Mouse (Mus musculus) C2C12 (cell line): ENCODE measurements around the gene Dazap1. TPM values are rescaled to one million over a fixed set of nuclear protein-coding genes. Genes with fewer than 3 reads are reported as not detected.

ENCODE experiments used
- H3K27me3 ChIP-seq: one replicate; pipeline ENCODE4 v1.6.1; 2011; ENCODE audit not compliant: control insufficient read depth, insufficient read depth, insufficient read length
- H3K36me3 ChIP-seq: one replicate; pipeline ENCODE4 v1.6.1; 2011; ENCODE audit not compliant: control insufficient read depth, insufficient read depth
- H3K4me3 ChIP-seq: one replicate; pipeline ENCODE4 v1.5.1; 2011; ENCODE audit warnings: mild to moderate bottlenecking, control low read depth; ENCODE audit not compliant: poor library complexity, insufficient read depth, severe bottlenecking
- H3K79me2 ChIP-seq: one replicate; pipeline ENCODE4 v1.6.1; 2011; ENCODE audit not compliant: control insufficient read depth, insufficient read depth
- H3K79me3 ChIP-seq: one replicate; pipeline ENCODE4 v1.6.1; 2011; ENCODE audit warnings: low read depth, control low read depth
- H3ac ChIP-seq: one replicate; pipeline ENCODE3; 2011; ENCODE audit warnings: low read depth; ENCODE audit not compliant: control insufficient read depth, insufficient read length
- CEBPB ChIP-seq: IDR thresholded peaks from one replicate; pipeline ENCODE4 v1.6.1; 2011; ENCODE audit warnings: low read depth, mild to moderate bottlenecking, control low read depth, moderate library complexity
- CTCF ChIP-seq: IDR thresholded peaks from one replicate; pipeline ENCODE4 v1.5.1; 2011; ENCODE audit not compliant: control insufficient read depth, insufficient read depth, insufficient read length
- FOSL1 ChIP-seq: IDR thresholded peaks from one replicate; pipeline ENCODE4 v1.8.0; 2011; ENCODE audit warnings: mild to moderate bottlenecking, low read length; ENCODE audit not compliant: poor library complexity, insufficient read depth, severe bottlenecking
- MAX ChIP-seq: IDR thresholded peaks from one replicate; pipeline ENCODE4 v1.6.1; 2011; ENCODE audit warnings: mild to moderate bottlenecking, control low read depth
- MYOD1 ChIP-seq: IDR thresholded peaks from one replicate; pipeline ENCODE4 v1.6.1; 2011; ENCODE audit warnings: low read depth; ENCODE audit not compliant: control insufficient read depth, insufficient read length
- MYOG ChIP-seq: IDR thresholded peaks from one replicate; pipeline ENCODE4 v1.6.1; 2011; ENCODE audit not compliant: control insufficient read depth, insufficient read length; ENCODE audit errors: extremely low read depth
- USF1 ChIP-seq: IDR thresholded peaks from one replicate; pipeline ENCODE4 v1.6.1; 2011; ENCODE audit warnings: low read depth, mild to moderate bottlenecking, control low read depth, moderate library complexity
- polyA plus RNA-seq: library from polyadenylated mRNA; unstranded; fragments of >200 nt; fragmentation: generic; extraction: Trizol; gene quantifications from one replicate; pipeline ENCODE4 v1.2.1, GENCODE M21; 2012; ENCODE audit warnings: missing spikeins

Dazap1 gene
- polyA plus RNA-seq, 1 experiment: 159 TPM

DNA sequence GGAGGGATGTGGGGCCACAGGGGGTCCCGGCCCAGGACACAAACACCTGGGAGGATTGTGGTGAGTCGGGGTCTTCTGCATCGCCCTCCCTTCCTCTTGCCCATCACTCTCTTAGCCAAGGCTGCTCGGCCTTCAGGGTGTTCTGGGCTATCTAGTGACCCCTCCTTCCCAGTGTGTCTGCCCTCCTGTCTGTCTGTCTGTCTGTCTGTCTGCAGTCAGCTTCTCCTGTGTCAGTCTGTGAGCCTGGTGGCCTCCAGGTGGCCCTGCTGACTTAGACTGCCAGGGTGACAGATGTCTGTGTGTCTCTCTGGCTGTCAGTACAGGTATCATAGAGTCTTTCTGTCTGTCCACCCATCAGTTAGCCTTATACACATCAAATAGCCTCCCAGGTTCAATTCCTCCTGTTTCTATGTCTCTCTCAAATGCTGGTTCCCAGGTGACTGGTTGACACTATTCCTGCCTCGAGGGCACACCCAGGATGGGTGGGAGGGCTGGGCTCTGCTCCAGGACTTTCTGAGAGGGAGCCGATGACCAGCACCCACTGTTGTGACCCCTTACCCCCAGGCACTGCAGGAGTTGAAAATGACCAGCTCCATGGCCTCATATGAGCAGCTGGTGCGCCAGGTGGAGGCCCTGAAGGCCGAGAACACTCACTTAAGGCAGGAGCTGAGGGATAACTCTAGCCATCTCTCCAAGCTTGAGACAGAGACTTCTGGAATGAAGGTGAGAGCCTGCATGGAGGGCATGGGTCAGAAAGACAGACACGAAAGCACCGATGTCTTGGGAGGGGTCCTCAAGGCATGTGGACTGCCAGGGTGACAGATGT lies 40.2 kb downstream of the Dazap1 start:
- Histone ChIP-seq H3K36me3 (no peaks in the 10 kb centered on the region), H3K79me3 (no peaks in the 10 kb centered on the region), H3ac (no peak overlapping the region), H3K4me3 (no peak overlapping the region), H3K27me3 (peaks cover 46% of the 10 kb centered on the region), H3K79me2 (no peaks in the 10 kb centered on the region)
- TF ChIP-seq MYOG (no peak), MYOD1 (no peak), USF1 (no peak), CEBPB (no peak), FOSL1 (no peak), MAX (no peak), CTCF (no peak)

DNA sequence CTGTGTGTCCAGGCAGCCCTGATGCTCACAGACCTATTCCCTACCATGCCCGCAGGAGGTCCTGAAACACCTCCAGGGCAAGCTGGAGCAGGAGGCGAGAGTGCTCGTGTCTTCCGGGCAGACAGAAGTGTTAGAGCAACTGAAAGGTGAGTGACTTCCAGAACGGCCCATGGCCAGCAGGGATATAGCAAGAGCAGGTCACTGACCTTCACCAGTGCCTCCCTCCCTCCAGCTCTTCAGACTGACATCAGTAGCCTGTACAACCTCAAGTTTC lies 40.7 kb downstream of the Dazap1 start:
- H3K4me3 ChIP-seq: no peak overlapping the region
- H3K79me3 ChIP-seq: no peaks in the 10 kb centered on the region
- H3K79me2 ChIP-seq: no peaks in the 10 kb centered on the region
- no peak for TF ChIP-seq FOSL1
- TF ChIP-seq CTCF: no peak
- no peak for TF ChIP-seq MAX
- no peak for TF ChIP-seq MYOD1
- TF ChIP-seq USF1: no peak
- TF ChIP-seq MYOG: no peak
- no peak for TF ChIP-seq CEBPB
- peaks cover 51% of the 10 kb centered on the region for H3K27me3 ChIP-seq
- H3K36me3 ChIP-seq: no peaks in the 10 kb centered on the region
- no peak overlapping the region for H3ac ChIP-seq

DNA sequence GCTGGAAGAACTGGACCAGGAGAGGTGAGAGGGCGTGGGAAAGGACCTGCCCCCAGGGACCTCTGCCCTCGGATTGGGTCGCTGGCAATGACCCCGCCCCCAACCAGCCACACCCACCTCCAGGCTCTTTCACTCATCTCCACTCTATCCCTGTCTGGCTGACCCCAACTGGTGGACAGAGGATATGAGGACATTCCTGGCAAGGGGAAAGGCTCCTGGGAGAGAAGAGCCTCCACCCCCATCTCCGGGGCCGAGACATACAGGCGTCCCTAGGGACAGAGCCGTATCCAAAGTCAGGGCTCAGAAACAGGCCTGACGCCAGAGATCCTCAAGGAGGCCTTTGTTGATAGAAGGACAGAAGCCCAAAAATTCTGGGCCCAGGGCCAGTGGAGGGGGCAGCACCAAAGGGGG lies 41.2 kb downstream of the Dazap1 start:
- no peaks in the 10 kb centered on the region for H3K79me3 ChIP-seq
- no peak overlapping the region for H3K4me3 ChIP-seq
- no peaks in the 10 kb centered on the region for H3K79me2 ChIP-seq
- H3ac ChIP-seq: no peak overlapping the region
- H3K27me3 ChIP-seq: peaks cover 55% of the 10 kb centered on the region
- H3K36me3 ChIP-seq: no peaks in the 10 kb centered on the region
- TF ChIP-seq MYOD1 (no peak), FOSL1 (no peak), CEBPB (no peak), MYOG (no peak), CTCF (no peak), USF1 (no peak), MAX (no peak)

DNA sequence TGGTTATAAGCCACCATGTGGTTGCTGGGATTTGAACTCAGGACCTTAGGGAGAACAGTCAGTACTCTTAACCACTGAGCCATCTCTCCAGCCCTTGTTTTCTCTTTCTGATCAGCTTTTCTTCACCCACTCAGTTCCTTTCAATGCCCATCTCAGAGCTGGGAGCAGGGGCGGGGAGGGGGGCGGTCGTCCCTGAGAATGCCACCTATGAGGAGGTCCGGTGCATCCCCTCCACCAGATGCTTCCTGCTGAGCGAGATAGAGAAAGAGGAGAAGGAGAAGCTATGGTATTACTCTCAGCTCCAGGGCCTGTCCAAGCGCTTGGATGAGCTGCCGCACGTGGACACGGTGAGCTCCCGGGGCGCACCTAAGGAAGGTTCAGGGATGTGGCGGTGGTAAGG lies 43.2 kb downstream of the Dazap1 start:
- no peak overlapping the region for H3ac ChIP-seq
- no peaks in the 10 kb centered on the region for H3K79me3 ChIP-seq
- no peaks in the 10 kb centered on the region for H3K79me2 ChIP-seq
- TF ChIP-seq MAX: no peak
- no peak for TF ChIP-seq MYOD1
- no peak for TF ChIP-seq MYOG
- TF ChIP-seq USF1: no peak
- no peak for TF ChIP-seq CEBPB
- TF ChIP-seq CTCF: no peak
- TF ChIP-seq FOSL1: no peak
- H3K27me3 ChIP-seq: peaks cover 51% of the 10 kb centered on the region
- H3K36me3 ChIP-seq: no peaks in the 10 kb centered on the region
- no peak overlapping the region for H3K4me3 ChIP-seq

DNA sequence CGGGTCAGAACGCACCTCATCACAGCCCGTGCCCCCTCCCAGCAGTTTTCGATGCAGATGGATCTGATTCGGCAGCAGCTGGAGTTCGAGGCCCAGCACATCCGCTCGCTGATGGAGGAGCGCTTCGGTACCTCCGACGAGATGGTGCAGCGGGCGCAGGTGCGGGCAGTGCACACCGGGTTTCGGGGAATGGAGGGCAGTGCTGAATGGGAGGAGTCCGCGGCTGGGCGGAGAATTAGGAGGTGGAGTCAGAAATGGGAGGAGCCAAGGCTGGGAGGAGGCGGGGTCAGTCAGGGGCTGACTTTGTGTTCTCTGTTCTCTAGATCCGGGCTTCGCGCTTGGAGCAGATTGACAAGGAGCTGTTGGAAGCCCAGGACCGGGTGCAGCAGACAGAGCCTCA lies 43.6 kb downstream of the Dazap1 start:
- H3K4me3 ChIP-seq: no peak overlapping the region
- H3K27me3 ChIP-seq: peaks cover 47% of the 10 kb centered on the region
- H3K36me3 ChIP-seq: no peaks in the 10 kb centered on the region
- no peaks in the 10 kb centered on the region for H3K79me2 ChIP-seq
- no peak overlapping the region for H3ac ChIP-seq
- no peaks in the 10 kb centered on the region for H3K79me3 ChIP-seq
- TF ChIP-seq CEBPB (no peak), USF1 (no peak), FOSL1 (no peak), MAX (no peak), MYOD1 (no peak), CTCF (no peak), MYOG (no peak)

GRCm38 (mm10) chr10:80311560-80311959 lies 50.3 kb downstream of the Dazap1 start:
- peaks cover 37% of the 10 kb centered on the region for H3K27me3 ChIP-seq
- H3K79me2 ChIP-seq: no peaks in the 10 kb centered on the region
- H3K36me3 ChIP-seq: no peaks in the 10 kb centered on the region
- TF ChIP-seq MYOG (no peak), CEBPB (no peak), MYOD1 (no peak), MAX (no peak), FOSL1 (no peak), CTCF (no peak), USF1 (no peak)
- no peak overlapping the region for H3ac ChIP-seq
- H3K4me3 ChIP-seq: no peak overlapping the region
- no peaks in the 10 kb centered on the region for H3K79me3 ChIP-seq
